19 mouse cellular contexts compared by ENCODE assay signal in genomic region chr4:53430522-53430921, GRCm38 (mm10).
"Had no signal": no experiment of that assay in that cellular context is flagged by ENCODE, and none has a peak within 500 bp of the region (broad histone marks: within the 10 kb centered on the region; RNA-seq: fewer than 3 reads in every experiment).

No protein-coding gene starts in this region.

- H3K27me3 ChIP-seq: liver, embryonic 15.5 days; midbrain, embryonic 12.5 days; neural tube, embryonic 12.5 days; neural tube, embryonic 15.5 days had no signal

- H3K36me3 ChIP-seq: liver, embryonic 15.5 days; midbrain, embryonic 10.5 days; midbrain, embryonic 12.5 days; neural tube, embryonic 12.5 days; neural tube, embryonic 15.5 days had no signal

- ATAC-seq: midbrain, embryonic 16.5 days had no signal

- DNase-seq: lung, adult 18-20 months; lung, embryonic 14.5 days; lung, postnatal 10 days; lung, postnatal 4 days; midbrain, embryonic 14.5 days; right cerebral cortex, adult 18-20 months; right cerebral cortex, postnatal 25 days; right cerebral cortex, postnatal 4 days; spleen, adult 18-20 months; thymus, adult 18-20 months; thymus, postnatal 14 days; thymus, postnatal 36 days had no signal

- H3K9me3 ChIP-seq: liver, embryonic 15.5 days; midbrain, embryonic 10.5 days; midbrain, embryonic 12.5 days; neural tube, embryonic 12.5 days; neural tube, embryonic 15.5 days had no signal

- H3K27ac ChIP-seq: liver, embryonic 15.5 days; midbrain, embryonic 10.5 days; midbrain, embryonic 12.5 days; neural tube, embryonic 12.5 days; neural tube, embryonic 15.5 days had no signal

- H3K4me1 ChIP-seq: midbrain, embryonic 10.5 days; midbrain, embryonic 12.5 days; neural tube, embryonic 12.5 days; neural tube, embryonic 15.5 days had no signal

- H3K9ac ChIP-seq: liver, embryonic 15.5 days; lung, embryonic 14.5 days; midbrain, embryonic 12.5 days; neural tube, embryonic 12.5 days; neural tube, embryonic 15.5 days had no signal

- H3K4me3 ChIP-seq: liver, embryonic 15.5 days; midbrain, embryonic 10.5 days; midbrain, embryonic 12.5 days; myocyte; neural tube, embryonic 12.5 days; neural tube, embryonic 15.5 days had no signal

- H3K4me2 ChIP-seq: liver, embryonic 15.5 days; lung, embryonic 14.5 days; midbrain, embryonic 12.5 days; neural tube, embryonic 12.5 days; neural tube, embryonic 15.5 days had no signal
